Mouse (Mus musculus) adrenal gland, postnatal 4 days (tissue): Measurements from ENCODE around the gene Hist1h2an. TPM values are rescaled to one million over a fixed set of nuclear protein-coding genes. Genes with fewer than 3 reads are reported as not detected.

Source experiments
- DNase-seq, 2 experiments: peaks; one replicate each; pipeline ENCODE4 v3.0.0; 2021 to 2022; ENCODE audit warnings: low spot score in 2 of 2, mixed read lengths in 2 of 2
- microRNA-seq: library from miRNA; unstranded; fragments of <30 nt; microRNA quantifications from one replicate; pipeline ENCODE4 v1.2.0, GENCODE M21; 2021
- total RNA-seq, 2 experiments: library from RNA; stranded (reverse); gene quantifications; 2 replicates each; pipeline ENCODE4 v1.2.3; 2021

Hist1h2an gene
- total RNA-seq, 2 experiments from 2014 or later, result 122 to 129 TPM

- no peak for DNase-seq
These were observed 42.0 kb downstream of the Hist1h2an start for GRCm38 (mm10) chr13:21745006-21745405.

Small RNAs within 50 kb of the gene (microRNA-seq; reads per million reads assigned to microRNA genes)
- gene Gm19658 (not detected), gene Gm44346 (not detected), gene Gm44454 (not detected), gene Gm44466 (not detected)

Other genes starting within 250 kb of the Hist1h2an start
- not detected for gene Olfr1366, start 244.4 kb downstream of the Hist1h2an start, total RNA-seq
- gene Olfr1535, start 227.3 kb downstream of the Hist1h2an start, total RNA-seq, result not detected
- not detected for gene Olfr1364, start 205.5 kb downstream of the Hist1h2an start, total RNA-seq
- not detected for gene Olfr1362, start 173.2 kb downstream of the Hist1h2an start, total RNA-seq
- gene Olfr11, start 144.7 kb downstream of the Hist1h2an start, total RNA-seq, result under 1 TPM in 1 of 2 experiments, not detected in 1; 0.08 TPM
- gene Olfr1361, start 123.8 kb downstream of the Hist1h2an start, total RNA-seq, result not detected
- gene Olfr1360, start 109.8 kb downstream of the Hist1h2an start, total RNA-seq, result not detected
- gene Olfr1359, start 89.1 kb downstream of the Hist1h2an start, total RNA-seq, result not detected
- 100 to 1,000 TPM; 453 to 539 TPM for gene Hist1h2bl, start 71.1 kb downstream of the Hist1h2an start, total RNA-seq
- 100 to 1,000 TPM; 319 to 362 TPM for gene Hist1h2ai, start 70.8 kb downstream of the Hist1h2an start, total RNA-seq
- gene Hist1h3h, start 69.6 kb downstream of the Hist1h2an start, total RNA-seq, result 100 to 1,000 TPM; 643 to 717 TPM
- gene Hist1h2bm, start 65.2 kb downstream of the Hist1h2an start, total RNA-seq, result 100 to 1,000 TPM; 142 to 169 TPM
- gene Hist1h4j, start 52.2 kb downstream of the Hist1h2an start, total RNA-seq, result 100 to 1,000 TPM in 1 of 2 experiments, 10 to 100 TPM in 1; 89.5 to 116 TPM
- gene Hist1h4k, start 36.7 kb downstream of the Hist1h2an start, total RNA-seq, result 1,000 to 10,000 TPM; 1,000 to 1,309 TPM
- gene Hist1h2ak, start 33.4 kb downstream of the Hist1h2an start, total RNA-seq, result 100 to 1,000 TPM; 172 to 196 TPM
- gene Hist1h2bn, start 33.1 kb downstream of the Hist1h2an start, total RNA-seq, result 100 to 1,000 TPM; 256 to 306 TPM
- gene Hist1h1b, start 6.6 kb downstream of the Hist1h2an start, total RNA-seq, result 100 to 1,000 TPM; 315 to 390 TPM
- 100 to 1,000 TPM; 511 to 579 TPM for gene Hist1h3i, start 3.8 kb downstream of the Hist1h2an start, total RNA-seq
- 100 to 1,000 TPM; 192 to 223 TPM for gene Hist1h2bp, start 243 bp upstream of the Hist1h2an start, total RNA-seq
- 100 to 1,000 TPM; 352 to 396 TPM for gene Hist1h2bq, start 23.0 kb upstream of the Hist1h2an start, total RNA-seq
- gene Hist1h2ao, start 23.2 kb upstream of the Hist1h2an start, total RNA-seq, result 100 to 1,000 TPM; 477 to 608 TPM
- 100 to 1,000 TPM; 742 to 886 TPM for gene Hist1h4m, start 24.5 kb upstream of the Hist1h2an start, total RNA-seq
- 100 to 1,000 TPM; 144 to 157 TPM for gene Hist1h4n, start 45.0 kb upstream of the Hist1h2an start, total RNA-seq
- gene Hist1h2ap, start 46.3 kb upstream of the Hist1h2an start, total RNA-seq, result 100 to 1,000 TPM; 329 to 379 TPM
- 100 to 1,000 TPM; 346 to 390 TPM for gene Hist1h2br, start 46.5 kb upstream of the Hist1h2an start, total RNA-seq
- 1 to 10 TPM; 3.8 to 4.7 TPM for gene Zfp184, start 157.9 kb upstream of the Hist1h2an start, total RNA-seq
- not detected for gene Pom121l2, start 194.0 kb upstream of the Hist1h2an start, total RNA-seq
- not detected for gene Prss16, start 222.5 kb upstream of the Hist1h2an start, total RNA-seq
- 100 to 1,000 TPM; 349 to 449 TPM for gene Hist1h2ah, start 248.3 kb upstream of the Hist1h2an start, total RNA-seq
- 100 to 1,000 TPM; 500 to 615 TPM for gene Hist1h2bk, start 248.7 kb upstream of the Hist1h2an start, total RNA-seq